Mouse (Mus musculus) adrenal gland, postnatal 14 days (tissue): Measurements from ENCODE around the gene Lpgat1. TPM values are rescaled to one million over a fixed set of nuclear protein-coding genes. Genes with fewer than 3 reads are reported as not detected.

ENCODE experiments used
- DNase-seq: peaks from one replicate; pipeline ENCODE4 v3.0.0; 2021; ENCODE audit warnings: mixed read lengths
- long read RNA-seq, 2 experiments: library from polyadenylated mRNA; stranded (forward); transcript quantifications; one replicate each; pipeline ENCODE4 v2.0.0; 2021
- total RNA-seq: library from RNA; stranded (reverse); gene quantifications from 2 replicates; pipeline ENCODE4 v1.2.3, GENCODE M21; 2021

Gene Lpgat1
- 59.3 and 59.7 TPM in 2 replicates for total RNA-seq
- long read RNA-seq, experiment 1, full-length matches to known transcripts = 16 of 25 reads
- long read RNA-seq, experiment 1, partial matches to known transcripts = 4 of 25 reads
- long read RNA-seq, experiment 1, other reads (novel, unspliced or antisense) = 5 of 25 reads
- long read RNA-seq, experiment 2, transcript Lpgat1-202 (8 exons, 2,792 nt) = major isoform, 11 of 20 reads
- long read RNA-seq, experiment 2, partial matches to known transcripts = 2 of 20 reads
- long read RNA-seq, experiment 2, other reads (novel, unspliced or antisense) = 7 of 20 reads

- peak; percentile 93 for DNase-seq
These were observed at the start of gene Lpgat1 for GRCm38 (mm10) chr1:191717601-191718498. Gene Lpgat1, plus strand, starts transcription at chr1:191717834.

- no peak for DNase-seq
These were observed 49.6 kb upstream of the Lpgat1 start for GRCm38 (mm10) chr1:191668030-191668429.

GRCm38 (mm10) chr1:191674071-191674470, 43.6 kb upstream of the Lpgat1 start:
- peak; percentile 54 for DNase-seq

- no peak for DNase-seq
These were observed 36.0 kb upstream of the Lpgat1 start for GRCm38 (mm10) chr1:191681633-191682032.

- peak; percentile 52 for DNase-seq
These were observed 30.1 kb upstream of the Lpgat1 start for GRCm38 (mm10) chr1:191687531-191687930.

- DNase-seq = peak; percentile 81
These were observed 24.4 kb upstream of the Lpgat1 start for GRCm38 (mm10) chr1:191693231-191693630.

- DNase-seq = no peak
These were observed 19.3 kb upstream of the Lpgat1 start for GRCm38 (mm10) chr1:191698253-191698795.

- DNase-seq = no peak
These were observed 13.1 kb upstream of the Lpgat1 start for GRCm38 (mm10) chr1:191704535-191704934.

GRCm38 (mm10) chr1:191706541-191707078, 11.0 kb upstream of the Lpgat1 start:
- DNase-seq = no peak

- DNase-seq = no peak
These were observed 7.8 kb upstream of the Lpgat1 start for GRCm38 (mm10) chr1:191709811-191710210.

- no peak for DNase-seq
These were observed 5.3 kb upstream of the Lpgat1 start for GRCm38 (mm10) chr1:191712224-191712838.

GRCm38 (mm10) chr1:191713813-191714212, 3.8 kb upstream of the Lpgat1 start:
- DNase-seq = peak; percentile 23

GRCm38 (mm10) chr1:191715150-191715549, 2.5 kb upstream of the Lpgat1 start:
- DNase-seq = no peak

- no peak for DNase-seq
These were observed 493 bp upstream of the Lpgat1 start for GRCm38 (mm10) chr1:191717141-191717540.

- DNase-seq = peak; percentile 77
These were observed 1.1 kb downstream of the Lpgat1 start for GRCm38 (mm10) chr1:191718522-191719281.

- DNase-seq = no peak
These were observed 1.7 kb downstream of the Lpgat1 start for GRCm38 (mm10) chr1:191719326-191719725.

- DNase-seq = no peak
These were observed 2.8 kb downstream of the Lpgat1 start for GRCm38 (mm10) chr1:191720419-191720818.

- DNase-seq = no peak
These were observed 5.1 kb downstream of the Lpgat1 start for GRCm38 (mm10) chr1:191722706-191723105.

- no peak for DNase-seq
These were observed 6.0 kb downstream of the Lpgat1 start for GRCm38 (mm10) chr1:191723675-191724074.

GRCm38 (mm10) chr1:191724385-191725061, 6.9 kb downstream of the Lpgat1 start:
- DNase-seq = no peak

GRCm38 (mm10) chr1:191732623-191733022, 15.0 kb downstream of the Lpgat1 start:
- no peak for DNase-seq
